Mouse (Mus musculus) layer of hippocampus, adult 2 months (tissue): ENCODE measurements around the gene Ahrr. TPM values are rescaled to one million over a fixed set of nuclear protein-coding genes. Genes with fewer than 3 reads are reported as not detected.

Experiments used
- DNase-seq, 2 experiments: peaks; one replicate each; pipeline ENCODE4 v3.0.0; 2022; ENCODE audit warnings: low spot score in 2 of 2
- H3K27ac ChIP-seq: fragments of 200-600 bp; 2 replicates; pipeline ENCODE4 v1.8.1; 2022
- H3K4me3 ChIP-seq: fragments of 200-600 bp; 2 replicates; pipeline ENCODE4 v1.8.1; 2022; ENCODE audit warnings: mild to moderate bottlenecking
- CTCF ChIP-seq: fragments of 200-600 bp; conservative IDR thresholded peaks from 2 replicates; pipeline ENCODE4 v1.8.1; 2022; ENCODE audit warnings: antibody characterized with exemption, mild to moderate bottlenecking, moderate library complexity
- long read RNA-seq, 2 experiments: library from polyadenylated mRNA; stranded (forward); transcript quantifications; one replicate each; pipeline ENCODE4 v2.0.0; 2021; ENCODE audit warnings: borderline mapping rate in 2 of 2
- total RNA-seq, 2 experiments: library from RNA; stranded (reverse); gene quantifications; 2 replicates each; pipeline ENCODE4 v1.2.3; 2021

Gene Ahrr
- total RNA-seq: under 1 TPM; 0.74 to 0.77 TPM
- long read RNA-seq, experiment 1, partial matches to known transcripts: 0 of 1 reads
- long read RNA-seq, experiment 1, other reads (novel, unspliced or antisense): 1 of 1 reads
- long read RNA-seq, experiment 2, partial matches to known transcripts: 0 of 2 reads
- long read RNA-seq, experiment 2, other reads (novel, unspliced or antisense): 2 of 2 reads

- TF ChIP-seq CTCF: peak; percentile 71
- peak; percentile 11 to 30 for DNase-seq
- Histone ChIP-seq H3K4me3 (peak within 1 kb of the TSS; percentile 35), H3K27ac (no peak within 1 kb of the TSS)
These were observed at the start of gene Ahrr for GRCm38 (mm10) chr13:74292167-74292566. Gene Ahrr, minus strand, starts transcription at chr13:74292331.

GRCm38 (mm10) chr13:74341036-74341435, 48.9 kb upstream of the Ahrr start:
- TF ChIP-seq CTCF: peak; percentile 85
- Histone ChIP-seq H3K4me3 (no peak overlapping the region), H3K27ac (no peak overlapping the region)
- DNase-seq: peak in 1 of 2 experiments; percentile 32

GRCm38 (mm10) chr13:74329321-74329720, 37.2 kb upstream of the Ahrr start:
- TF ChIP-seq CTCF: no peak
- no peak for DNase-seq
- Histone ChIP-seq H3K4me3 (no peak overlapping the region), H3K27ac (no peak overlapping the region)

GRCm38 (mm10) chr13:74317170-74317849, 25.2 kb upstream of the Ahrr start, which contains the start of gene Pdcd6:
Gene Pdcd6, minus strand, starts transcription at chr13:74317580.
- no peak for TF ChIP-seq CTCF
- H3K27ac ChIP-seq: peak within 1 kb of the TSS; percentile 93
- peak within 1 kb of the TSS; percentile 98 for H3K4me3 ChIP-seq
- peak; percentile 90 to 92 for DNase-seq

GRCm38 (mm10) chr13:74316789-74317169, 24.6 kb upstream of the Ahrr start:
- Histone ChIP-seq H3K27ac (peak overlapping the region; percentile 93), H3K4me3 (peak overlapping the region; percentile 98)
- no peak for TF ChIP-seq CTCF
- no peak for DNase-seq

- Histone ChIP-seq H3K4me3 (peak overlapping the region; percentile 98), H3K27ac (peak overlapping the region; percentile 93)
- no peak for DNase-seq
- TF ChIP-seq CTCF: no peak
These were observed 24.3 kb upstream of the Ahrr start for GRCm38 (mm10) chr13:74316386-74316785.

GRCm38 (mm10) chr13:74314616-74315015, 22.5 kb upstream of the Ahrr start:
- no peak for DNase-seq
- TF ChIP-seq CTCF: no peak
- Histone ChIP-seq H3K4me3 (no peak overlapping the region), H3K27ac (no peak overlapping the region)

- no peak for DNase-seq
- Histone ChIP-seq H3K27ac (no peak overlapping the region), H3K4me3 (no peak overlapping the region)
- no peak for TF ChIP-seq CTCF
These were observed 13.6 kb upstream of the Ahrr start for GRCm38 (mm10) chr13:74305780-74306179.

GRCm38 (mm10) chr13:74305380-74305779, 13.2 kb upstream of the Ahrr start:
- Histone ChIP-seq H3K4me3 (no peak overlapping the region), H3K27ac (no peak overlapping the region)
- no peak for TF ChIP-seq CTCF
- no peak for DNase-seq

GRCm38 (mm10) chr13:74302050-74303037, 10.2 kb upstream of the Ahrr start:
- no peak overlapping the region for H3K4me3 ChIP-seq
- DNase-seq: no peak
- peak; percentile 65 for TF ChIP-seq CTCF
- H3K27ac ChIP-seq: no peak overlapping the region

- H3K27ac ChIP-seq: no peak overlapping the region
- DNase-seq: no peak
- TF ChIP-seq CTCF: no peak
- no peak overlapping the region for H3K4me3 ChIP-seq
These were observed 9.5 kb upstream of the Ahrr start for GRCm38 (mm10) chr13:74301607-74301984.

- DNase-seq: peak; percentile 75 to 77
- TF ChIP-seq CTCF: peak; percentile 94
- Histone ChIP-seq H3K4me3 (no peak overlapping the region), H3K27ac (no peak overlapping the region)
These were observed 8.9 kb upstream of the Ahrr start for GRCm38 (mm10) chr13:74300925-74301606.
